Mouse (Mus musculus) left cerebral cortex, postnatal 4 days (tissue): ENCODE data around the gene Zfp217. TPM values are rescaled to one million over a fixed set of nuclear protein-coding genes. Genes with fewer than 3 reads are reported as not detected.
A peak's percentile ranks its signal among the peaks of the same experiment; 100 is the strongest.

Source experiments
- DNase-seq: peaks from one replicate; pipeline ENCODE4 v3.0.0-alpha.2; 2022
- intact Hi-C: fragments of 180-260 bp; cut with DNase I; formaldehyde crosslinking; loops from one replicate; pipeline ENCODE4 v1.15.1; 2025
- total RNA-seq, 2 experiments: library from RNA; stranded (reverse); gene quantifications; 2 replicates each; pipeline ENCODE4 v1.2.3; 2021

Zfp217 gene
- total RNA-seq, 2 experiments from 2014 or later: 3.8 to 4.0 TPM

GRCm38 (mm10) chr2:170104396-170104795 lies 43.5 kb downstream of the Zfp217 start:
- no peak for DNase-seq
- intact Hi-C loops: no loop called here

DNA sequence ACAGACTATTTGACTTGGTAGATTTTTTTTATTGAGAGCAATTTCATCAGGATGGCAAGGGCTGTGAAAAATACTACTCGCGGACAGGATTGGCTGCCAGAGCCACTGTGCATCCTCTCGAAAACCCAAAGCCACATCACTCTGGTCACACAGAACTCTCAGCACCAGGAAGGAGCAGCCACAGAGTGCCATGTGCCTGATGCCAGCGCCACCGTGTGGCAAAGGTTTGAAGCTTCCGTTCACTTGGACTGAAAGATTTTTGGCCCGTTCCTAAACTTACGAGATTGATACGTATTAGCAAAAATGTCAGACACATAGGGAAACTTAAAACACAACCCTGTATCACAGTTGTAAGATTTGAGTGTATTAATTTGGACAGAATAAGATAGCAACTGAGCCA lies 44.1 kb downstream of the Zfp217 start:
- intact Hi-C loops: no loop called here
- DNase-seq: peak; percentile 66

- no peak for DNase-seq
- intact Hi-C loops: no loop called here
These were observed 44.6 kb downstream of the Zfp217 start for GRCm38 (mm10) chr2:170103341-170103740.

- no peak for DNase-seq
- intact Hi-C loops: loop anchor here (2.0 kb wide), 1 partner anchor 1041 kb away; no protein-coding TSS in a partner anchor
These were observed 46.0 kb downstream of the Zfp217 start for GRCm38 (mm10) chr2:170101932-170102331.

DNA sequence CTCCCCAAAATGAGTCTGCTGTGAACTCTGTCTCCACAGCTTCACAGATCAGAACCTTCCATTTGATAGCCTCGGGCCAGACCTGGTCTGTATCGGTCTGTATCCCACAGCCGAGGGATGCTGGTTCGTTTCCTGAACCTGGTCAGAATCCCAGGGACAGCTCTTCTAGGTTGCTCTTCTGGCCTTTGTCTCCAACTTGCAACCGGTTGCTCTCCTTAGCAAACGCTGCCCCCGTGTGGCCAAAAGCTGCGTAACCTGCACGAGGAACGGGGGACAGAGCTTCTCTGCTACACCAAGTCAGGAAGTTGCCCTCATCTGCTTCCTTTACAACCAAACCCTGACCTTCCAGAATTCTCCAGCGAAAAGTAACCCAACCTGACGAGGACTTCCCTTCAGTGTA lies 46.8 kb downstream of the Zfp217 start:
- intact Hi-C loops: loop anchor here (2.0 kb wide), 1 partner anchor 1040 kb away; no protein-coding TSS in a partner anchor
- peak; percentile 94 for DNase-seq

- DNase-seq: no peak
- intact Hi-C loops: loop anchor here (10.0 kb wide), 1 partner anchor 1100 kb away; no protein-coding TSS in a partner anchor
These were observed 53.0 kb downstream of the Zfp217 start for GRCm38 (mm10) chr2:170094871-170095270.

DNA sequence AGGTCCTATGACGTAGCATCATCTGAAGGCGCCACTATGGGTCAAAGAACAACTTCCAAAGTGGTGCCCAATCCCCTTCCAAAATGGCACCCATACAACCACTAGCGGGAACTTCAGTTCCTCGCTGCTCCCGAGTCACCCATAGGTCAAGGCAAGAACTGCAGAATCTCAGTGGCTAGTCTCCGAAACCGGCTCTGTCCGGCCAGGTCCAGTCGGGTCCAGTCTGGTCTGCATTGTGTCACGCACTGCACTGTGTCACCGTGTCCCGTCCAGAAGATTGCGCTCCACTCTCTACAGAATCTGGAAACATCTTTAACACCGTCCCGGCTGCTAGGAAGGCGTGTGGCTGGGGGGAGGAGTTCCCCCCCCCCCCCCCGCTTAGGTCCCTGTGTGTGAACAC lies 53.7 kb downstream of the Zfp217 start:
- intact Hi-C loops: loop anchor here (10.0 kb wide), 1 partner anchor 1099 kb away; no protein-coding TSS in a partner anchor
- no peak for DNase-seq

DNA sequence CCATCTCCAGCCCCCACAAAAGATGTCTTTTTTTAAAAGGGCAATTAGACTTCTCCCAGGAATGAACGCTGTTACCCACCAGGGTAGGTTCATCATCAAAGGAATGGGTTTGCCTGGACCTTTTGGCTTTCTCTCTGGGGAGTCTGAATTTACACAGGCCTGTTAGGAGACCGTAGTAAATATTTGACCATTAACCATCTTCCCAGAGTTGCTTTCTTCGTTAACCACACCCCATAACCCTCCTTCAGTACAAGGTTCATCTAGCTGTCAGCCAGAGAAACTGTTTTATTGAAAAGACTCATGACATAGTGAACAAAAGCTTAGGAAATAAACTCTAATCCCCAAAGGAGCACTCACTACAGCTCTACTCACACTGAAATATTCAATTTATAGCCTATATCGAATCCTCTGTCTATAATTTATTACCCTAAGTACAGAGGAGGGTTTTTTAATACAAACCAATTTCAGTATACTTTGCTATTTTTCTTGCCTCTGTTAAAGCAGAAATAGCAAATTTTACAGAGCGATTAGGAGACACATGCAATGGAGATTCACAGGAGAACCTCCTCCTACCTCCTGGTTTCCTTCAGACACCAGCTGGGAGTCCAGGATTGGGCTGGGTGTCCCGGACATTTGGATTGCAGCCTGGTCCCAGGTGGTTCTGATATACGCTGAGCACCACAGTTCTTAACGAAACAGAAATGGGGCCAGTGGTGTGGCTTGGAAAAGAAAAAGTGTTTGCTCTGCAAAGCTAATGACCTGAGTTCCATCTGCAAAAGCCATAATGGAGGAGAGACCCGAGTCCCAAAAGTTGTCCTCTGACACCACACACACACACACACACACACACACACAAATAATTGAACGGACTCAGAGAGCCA lies 56.1 kb downstream of the Zfp217 start:
- intact Hi-C loops: loop anchor here (10.0 kb wide), 1 partner anchor 1097 kb away; no protein-coding TSS in a partner anchor
- no peak for DNase-seq

- intact Hi-C loops: no loop called here
- DNase-seq: no peak
These were observed 69.4 kb downstream of the Zfp217 start for GRCm38 (mm10) chr2:170078442-170079017.

DNA sequence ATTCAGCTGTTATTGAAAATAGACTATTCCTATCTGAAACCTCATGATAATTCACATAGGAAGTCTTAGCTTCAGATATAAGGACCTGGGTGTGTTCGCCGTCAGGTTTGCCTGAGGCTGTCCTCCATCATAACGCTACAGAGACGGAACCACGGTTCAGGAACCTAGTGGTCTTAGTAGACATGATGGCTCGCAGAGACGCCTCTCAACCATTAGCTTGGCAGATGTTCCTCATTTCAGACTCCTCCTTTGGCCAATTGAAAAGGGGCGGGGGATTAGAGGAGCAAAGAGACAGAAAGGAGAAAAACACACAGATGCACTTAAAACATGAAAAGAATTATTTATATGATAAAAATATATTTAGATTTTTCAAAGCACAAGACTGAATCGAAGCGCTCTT lies 69.9 kb downstream of the Zfp217 start:
- DNase-seq: no peak
- intact Hi-C loops: no loop called here

DNA sequence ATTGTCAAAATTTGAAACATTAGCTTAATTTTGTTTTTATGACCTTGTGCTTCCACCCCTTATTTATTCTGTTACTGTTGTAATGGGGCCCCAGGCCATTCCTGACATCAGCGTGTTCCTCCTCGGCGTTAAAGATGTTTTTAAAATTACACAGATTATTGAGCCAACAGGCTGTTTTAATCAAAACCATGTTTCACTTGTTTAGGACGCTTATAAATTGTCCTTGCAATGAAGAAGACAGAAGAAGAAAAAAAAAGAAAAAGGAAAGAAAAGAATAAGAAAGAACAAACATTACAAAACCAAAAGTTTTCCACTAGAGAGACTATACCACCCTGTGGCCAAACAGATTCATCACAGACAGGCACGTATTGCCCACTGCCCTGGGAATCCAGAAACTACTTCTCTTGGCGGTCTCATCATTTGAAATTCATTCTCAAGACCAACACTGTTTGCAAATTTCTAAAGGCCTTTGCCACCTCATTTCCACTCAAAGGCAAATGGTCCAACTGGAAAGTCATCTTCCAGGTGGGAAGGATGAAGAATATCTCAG lies 70.9 kb downstream of the Zfp217 start:
- no peak for DNase-seq
- intact Hi-C loops: no loop called here

- intact Hi-C loops: no loop called here
- DNase-seq: no peak
These were observed 77.2 kb downstream of the Zfp217 start for GRCm38 (mm10) chr2:170070641-170071241.

GRCm38 (mm10) chr2:170069976-170070375 lies 77.9 kb downstream of the Zfp217 start:
- intact Hi-C loops: no loop called here
- no peak for DNase-seq

DNA sequence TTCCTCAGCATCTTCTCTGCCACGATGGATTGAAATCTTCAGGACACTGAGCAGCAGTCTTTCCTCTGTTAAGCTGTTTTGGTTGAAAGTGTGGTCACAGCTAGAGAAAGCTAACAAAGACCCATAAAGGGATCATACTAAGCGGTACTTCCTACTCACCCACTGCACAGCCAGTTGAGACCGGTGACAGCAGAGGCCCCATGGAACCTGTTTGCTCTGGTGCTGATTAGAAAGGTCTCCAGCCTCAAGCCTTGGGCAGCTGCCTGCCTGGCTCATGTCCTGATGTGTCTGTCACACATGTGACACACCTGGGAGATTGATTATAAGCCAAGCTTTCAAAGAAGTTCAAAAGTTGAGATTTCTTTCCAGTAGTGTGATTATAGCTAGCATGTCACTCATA lies 85.5 kb downstream of the Zfp217 start:
- no peak for DNase-seq
- intact Hi-C loops: no loop called here

- intact Hi-C loops: no loop called here
These were observed 87.8 kb downstream of the Zfp217 start for GRCm38 (mm10) chr2:170060066-170060465.

GRCm38 (mm10) chr2:170058774-170059173 lies 89.1 kb downstream of the Zfp217 start:
- peak; percentile 74 for DNase-seq
- intact Hi-C loops: no loop called here

More at GRCm38 (mm10) chr2:170060066-170060465, 87.8 kb downstream of the Zfp217 start:
- DNase-seq: peak; percentile 40
